Mouse (Mus musculus): ENCODE measurements at regions not wholly inside any gene's neighbourhood (a gene's known extent, or its start where the extent isn't known, plus 50 kb on each side); places are given as distances from the start of the nearest gene placed in this dataset.
A peak's percentile ranks its signal among the peaks of the same experiment; 100 is the strongest.

GRCm38 (mm10) chr17:64914302-64914701, 78.4 kb upstream of the 4930583I09Rik start:
- peak; percentile 24 for DNase-seq

- no peak for DNase-seq
Measured at GRCm38 (mm10) chr17:64908671-64909070, 72.8 kb upstream of the 4930583I09Rik start.

- no peak for DNase-seq
Measured at GRCm38 (mm10) chr17:64901721-64902623, 66.1 kb upstream of the 4930583I09Rik start.

GRCm38 (mm10) chr17:64897473-64897872, 61.6 kb upstream of the 4930583I09Rik start:
- no peak for DNase-seq

- DNase-seq = no peak
Measured at GRCm38 (mm10) chr17:64895886-64896285, 60.0 kb upstream of the 4930583I09Rik start.

- DNase-seq = no peak
Measured at GRCm38 (mm10) chr17:64895466-64895865, 59.6 kb upstream of the 4930583I09Rik start.

- DNase-seq = no peak
Measured at GRCm38 (mm10) chr17:64893182-64893902, 57.5 kb upstream of the 4930583I09Rik start.
